Mouse (Mus musculus): ENCODE data around the gene Lrriq1. TPM values are rescaled to one million over a fixed set of nuclear protein-coding genes. Genes with fewer than 3 reads are reported as not detected.

Lrriq1 gene
- polyA plus RNA-seq (2014; fragmentation: Illumina TruSeq; extraction: RNeasy Lipid Tissue Mini Kit (QIAGEN cat#74804); ENCODE audit: low read depth, low replicate concordance): 5.5 TPM

GRCm38 (mm10) chr10:103235707-103236459 lies at the start of gene Lrriq1:
Lrriq1 (minus strand) TSS chr10:103236322.

GRCm38 (mm10) chr10:103029730-103030490 lies 206.2 kb downstream of the Lrriq1 start, which contains the start of gene Alx1:
Alx1 (minus strand) TSS chr10:103030215.

Other genes with a start within 250 kb of the Lrriq1 start
- gene Alx1, start 206.1 kb downstream of the Lrriq1 start, polyA plus RNA-seq (2014; fragmentation: Illumina TruSeq; extraction: RNeasy Lipid Tissue Mini Kit (QIAGEN cat#74804); ENCODE audit: low read depth, low replicate concordance): 8.8 TPM
- 47.3 TPM for gene Slc6a15, start 131.5 kb upstream of the Lrriq1 start, polyA plus RNA-seq (2014; fragmentation: Illumina TruSeq; extraction: RNeasy Lipid Tissue Mini Kit (QIAGEN cat#74804); ENCODE audit: low read depth, low replicate concordance)

Measured in kidney, adult 10 weeks (tissue).